Mouse (Mus musculus) kidney, adult 2 months (tissue): ENCODE results near the gene Birc5.

Experiments used
- CTCF ChIP-seq: fragments of 200-500 bp; conservative IDR thresholded peaks from 2 replicates; pipeline ENCODE4 v1.5.1; 2011; ENCODE audit warnings: low read depth, mild to moderate bottlenecking, control low read depth, low read length, moderate library complexity, mixed read lengths; ENCODE audit not compliant: insufficient read depth, insufficient read length
- POLR2A ChIP-seq: fragments of 200-500 bp; IDR thresholded peaks from one replicate; pipeline ENCODE4 v1.6.1; 2011; ENCODE audit warnings: low read depth, low read length, control low read depth

DNA sequence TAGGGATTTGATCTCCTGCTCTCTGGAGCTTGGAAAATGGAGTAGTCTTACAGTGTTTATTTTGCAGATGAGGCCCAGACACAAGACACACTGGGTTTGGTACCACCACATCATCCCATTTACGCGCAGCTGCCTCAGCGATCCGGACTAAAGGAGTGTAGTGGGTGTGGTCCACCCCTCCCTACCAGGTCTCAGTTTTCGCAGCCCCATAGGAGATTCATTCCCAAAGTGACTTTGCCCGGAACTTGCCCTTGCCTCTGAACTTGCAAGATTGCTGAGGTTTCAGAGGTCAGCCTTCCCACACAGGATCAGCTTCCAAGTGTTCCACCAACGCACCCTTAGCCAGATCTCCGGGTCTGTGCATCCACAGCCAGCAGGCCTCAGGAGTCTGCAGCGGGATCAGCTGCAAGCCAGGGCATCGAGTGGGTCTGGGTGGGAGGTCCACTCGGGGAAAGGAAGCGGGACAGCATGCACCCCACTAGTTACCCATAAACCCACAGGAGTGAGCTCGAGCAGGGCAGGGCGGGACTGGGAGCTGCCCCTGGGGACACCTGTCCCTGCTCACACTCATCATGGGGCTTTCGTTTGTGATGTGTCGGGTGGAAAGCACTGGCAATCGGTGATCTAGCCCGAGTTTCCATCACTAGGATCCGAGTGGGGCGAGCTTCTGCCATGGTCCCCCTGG is 39.3 kb downstream of the Birc5 start:
- TF ChIP-seq CTCF, result no peak
- TF ChIP-seq POLR2A, result no peak
